Mouse (Mus musculus): ENCODE results near the gene Ppp2r5a. TPM values are rescaled to one million over a fixed set of nuclear protein-coding genes. Genes with fewer than 3 reads are reported as not detected.

The Ppp2r5a gene
- total RNA-seq, 2 experiments from 2014 or later, result 65.0 to 80.1 TPM

DNA sequence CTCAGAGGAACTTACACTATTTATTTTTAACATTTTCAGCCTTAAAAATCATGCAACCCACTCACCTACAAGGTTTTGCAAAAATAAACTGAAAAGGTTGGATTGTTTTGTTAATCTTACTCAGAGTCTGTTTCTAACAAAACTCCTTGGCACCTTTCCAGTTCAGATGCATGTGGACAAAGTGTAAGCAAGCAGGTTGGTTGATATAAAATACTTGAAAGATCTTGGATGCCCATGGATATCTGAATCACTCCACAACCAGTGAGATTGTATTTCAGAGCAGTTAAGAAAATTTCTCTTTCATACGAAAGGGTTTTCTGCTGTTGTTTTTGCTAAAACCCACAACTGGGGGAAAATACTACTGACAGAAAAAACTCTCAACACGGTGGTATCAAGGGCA lies 8.9 kb downstream of the Ppp2r5a start:
- intact Hi-C loops (cut with DNase I), result no loop called here
- TF ChIP-seq CTCF (IDR thresholded peaks at IDR 0.05), result no peak
- no peak for DNase-seq

GRCm38 (mm10) chr1:191393536-191393935 lies 9.5 kb downstream of the Ppp2r5a start:
- Histone ChIP-seq H3K4me3 (peak overlapping the region; percentile 84), H3K27ac (peak overlapping the region; percentile 100)
- intact Hi-C loops (cut with DNase I), result no loop called here
- no peak for DNase-seq
- TF ChIP-seq CTCF (IDR thresholded peaks at IDR 0.05), result no peak

More for the DNA sequence above, 8.9 kb downstream of the Ppp2r5a start:
- H3K4me3 ChIP-seq, result peak overlapping the region; percentile 84
- peak overlapping the region; percentile 100 for H3K27ac ChIP-seq

GRCm38 (mm10) chr1:191391311-191391710 lies 11.8 kb downstream of the Ppp2r5a start:
- peak; percentile 92 for TF ChIP-seq CTCF (IDR thresholded peaks at IDR 0.05)
- H3K4me3 ChIP-seq, result peak overlapping the region; percentile 84
- intact Hi-C loops (cut with DNase I), result loop anchor here (1.0 kb wide), 1 partner anchor 170 kb away; no protein-coding TSS in a partner anchor
- peak overlapping the region; percentile 100 for H3K27ac ChIP-seq
- peak; percentile 55 for DNase-seq

GRCm38 (mm10) chr1:191384786-191385430 lies 18.2 kb downstream of the Ppp2r5a start:
- no peak for TF ChIP-seq CTCF (IDR thresholded peaks at IDR 0.05)
- no peak for DNase-seq
- Histone ChIP-seq H3K27ac (peak overlapping the region; percentile 64), H3K4me3 (peak overlapping the region; percentile 29; the same call in 1 of the 2 replicates)
- intact Hi-C loops (cut with DNase I), result no loop called here

DNA sequence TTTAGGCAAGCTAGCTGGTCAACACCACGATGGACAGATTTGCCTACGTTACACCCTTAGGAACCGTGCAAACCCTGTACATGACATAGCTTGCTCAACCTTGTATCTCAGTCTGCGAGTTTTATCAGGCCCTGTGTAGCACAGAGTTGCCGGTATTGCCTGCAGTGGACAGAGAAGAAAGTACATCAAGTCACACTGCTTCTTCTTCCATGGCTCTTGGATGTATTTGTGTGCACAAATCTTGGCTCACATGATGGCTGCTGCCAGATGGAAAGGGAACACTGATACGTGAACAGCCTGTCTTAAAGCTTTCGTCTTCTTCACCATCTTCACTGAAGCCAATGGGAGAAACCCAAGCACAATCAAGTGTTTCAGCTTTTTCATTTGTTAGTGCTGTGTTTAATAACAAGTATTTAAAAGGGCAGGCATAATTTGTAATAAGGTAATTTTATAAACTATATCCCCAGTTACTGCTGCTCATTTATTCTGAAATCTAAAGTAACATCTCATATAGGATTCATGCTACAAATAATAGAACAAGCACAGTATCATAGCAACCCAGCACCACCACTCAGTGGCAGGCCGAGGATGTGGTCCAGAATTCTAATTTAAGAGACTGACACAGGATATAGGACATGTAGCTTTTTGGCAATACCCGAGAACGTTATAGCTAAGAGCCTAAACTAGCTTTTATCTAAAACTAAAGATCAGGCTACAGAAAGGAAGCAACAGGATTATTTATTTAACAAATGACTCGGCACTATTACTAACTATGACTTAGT lies 20.9 kb downstream of the Ppp2r5a start:
- H3K4me3 ChIP-seq, result peak overlapping the region; percentile 34
- H3K27ac ChIP-seq, result peak overlapping the region; percentile 65
- no peak for TF ChIP-seq CTCF (IDR thresholded peaks at IDR 0.05)
- no peak for DNase-seq
- intact Hi-C loops (cut with DNase I), result no loop called here

DNA sequence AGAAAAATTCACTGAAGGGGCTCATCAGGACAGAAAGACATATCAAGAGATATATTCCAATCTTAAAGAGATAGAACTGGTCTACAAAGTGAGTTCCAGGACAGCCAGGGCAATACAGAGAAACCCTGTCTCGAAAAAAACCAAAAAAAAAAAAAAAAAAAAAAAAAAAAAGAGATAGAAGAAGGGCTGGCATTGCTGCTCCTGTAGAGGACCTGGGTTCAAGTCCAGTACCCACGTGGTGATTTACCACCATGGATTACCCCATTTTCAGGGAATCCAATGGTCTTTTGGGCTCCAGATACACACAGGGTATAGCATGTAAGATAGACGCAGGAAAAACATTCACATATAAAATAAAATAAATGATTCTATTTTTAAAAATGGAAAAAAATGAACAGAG lies 22.2 kb downstream of the Ppp2r5a start:
- TF ChIP-seq CTCF (IDR thresholded peaks at IDR 0.05), result no peak
- intact Hi-C loops (cut with DNase I), result no loop called here
- no peak for DNase-seq

GRCm38 (mm10) chr1:191378080-191378479 lies 25.0 kb downstream of the Ppp2r5a start:
- no peak overlapping the region for H3K4me3 ChIP-seq
- no peak for DNase-seq
- TF ChIP-seq CTCF (IDR thresholded peaks at IDR 0.05), result no peak
- 0 out of 2 replicates have a peak overlapping the region, but pooled peaks have one; percentile 8 for H3K27ac ChIP-seq
- intact Hi-C loops (cut with DNase I), result no loop called here

More for the DNA sequence above, 22.2 kb downstream of the Ppp2r5a start:
- peak overlapping the region; percentile 65; the same call in 1 of the 2 replicates for H3K27ac ChIP-seq
- no peak overlapping the region for H3K4me3 ChIP-seq

DNA sequence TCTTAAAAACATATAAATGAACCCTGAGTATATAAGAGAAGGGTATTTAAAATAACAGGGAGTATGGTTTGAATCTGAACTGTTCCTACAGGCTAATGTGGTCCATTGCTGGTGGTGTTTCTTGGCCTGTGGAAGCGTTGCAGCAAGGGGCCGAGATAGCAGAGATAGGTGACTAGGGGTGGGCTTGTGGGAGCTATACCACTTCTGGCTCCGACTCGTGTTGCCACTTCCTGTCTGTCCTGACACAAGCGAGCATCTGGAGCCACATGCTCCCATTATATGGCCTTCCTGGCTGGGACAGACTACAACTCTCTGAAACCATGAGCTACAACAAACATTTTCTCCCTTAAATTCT lies 27.5 kb downstream of the Ppp2r5a start:
- DNase-seq, result no peak
- H3K27ac ChIP-seq, result no peak overlapping the region
- H3K4me3 ChIP-seq, result no peak overlapping the region
- no peak for TF ChIP-seq CTCF (IDR thresholded peaks at IDR 0.05)
- intact Hi-C loops (cut with DNase I), result no loop called here

DNA sequence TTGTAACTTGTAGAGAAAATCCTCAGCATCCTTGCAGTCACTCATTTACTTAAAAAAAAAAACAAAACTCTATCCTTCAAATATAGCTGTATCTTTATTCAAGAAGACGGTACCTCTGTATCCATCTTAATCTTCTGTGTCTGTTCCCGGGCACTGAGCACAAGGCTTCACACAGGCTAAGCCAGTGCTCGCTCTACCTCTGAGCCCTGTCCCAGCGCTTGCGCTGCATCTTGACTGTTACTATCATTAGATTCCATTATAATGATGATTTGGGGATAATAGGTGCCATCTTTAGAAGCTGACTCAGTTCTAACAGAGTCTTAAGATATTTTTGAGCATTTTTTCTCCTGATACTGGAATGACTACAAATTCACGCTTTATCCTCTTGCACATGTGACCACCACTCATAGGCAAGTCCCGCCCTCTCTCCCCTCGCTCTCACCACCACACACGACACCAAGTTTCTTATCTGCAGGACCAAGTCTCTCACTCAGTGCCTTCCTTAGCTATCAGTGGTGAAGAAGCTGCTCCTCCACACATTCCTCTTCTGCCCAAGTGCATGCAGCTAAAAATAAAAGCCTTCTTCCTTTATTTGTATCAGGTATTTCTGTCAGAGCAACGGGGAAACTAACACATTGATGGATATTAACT lies 28.0 kb downstream of the Ppp2r5a start:
- Histone ChIP-seq H3K4me3 (no peak overlapping the region), H3K27ac (no peak overlapping the region)
- intact Hi-C loops (cut with DNase I), result no loop called here
- no peak for TF ChIP-seq CTCF (IDR thresholded peaks at IDR 0.05)
- DNase-seq, result no peak

DNA sequence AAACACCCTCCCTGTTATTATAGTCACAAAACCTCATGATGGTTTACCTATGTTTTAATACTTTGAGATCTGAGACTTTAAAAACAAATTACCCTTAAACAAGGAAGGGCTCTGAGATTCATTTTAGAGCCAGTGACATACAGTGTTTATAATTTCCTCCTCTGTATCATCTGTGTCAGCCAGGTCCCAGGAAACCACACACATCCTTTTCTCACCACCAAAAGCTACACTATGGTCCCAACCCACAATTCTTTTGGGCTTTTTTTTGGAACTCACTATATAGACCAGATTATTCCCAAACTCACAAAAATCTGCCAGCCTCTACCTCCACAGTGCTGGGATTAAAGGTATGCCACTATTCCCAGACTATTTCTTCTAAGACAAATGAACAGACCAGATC lies 33.9 kb downstream of the Ppp2r5a start:
- TF ChIP-seq CTCF (IDR thresholded peaks at IDR 0.05), result no peak
- H3K4me3 ChIP-seq, result no peak overlapping the region
- DNase-seq, result no peak
- no peak overlapping the region for H3K27ac ChIP-seq
- intact Hi-C loops (cut with DNase I), result no loop called here

DNA sequence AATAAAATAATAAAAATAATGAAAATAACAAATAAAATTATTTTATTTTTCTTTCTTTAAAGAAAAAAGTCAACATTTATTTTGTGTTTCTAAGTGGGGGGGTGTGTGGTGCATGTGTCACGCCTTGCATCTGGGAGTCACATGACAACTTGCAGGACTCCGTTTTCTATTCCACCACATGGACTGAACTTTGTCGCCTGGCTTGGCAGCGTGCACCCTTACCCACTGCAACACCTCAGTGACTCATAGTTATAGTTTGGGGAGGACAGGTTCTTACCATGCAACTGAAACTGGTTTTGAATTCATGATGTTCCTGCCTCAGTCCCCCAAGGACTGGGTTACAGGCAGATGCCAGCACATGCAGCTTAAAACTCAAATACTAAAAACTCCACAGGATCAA lies 34.9 kb downstream of the Ppp2r5a start:
- H3K27ac ChIP-seq, result no peak overlapping the region
- DNase-seq, result peak; percentile 37
- no peak for TF ChIP-seq CTCF (IDR thresholded peaks at IDR 0.05)
- H3K4me3 ChIP-seq, result no peak overlapping the region
- intact Hi-C loops (cut with DNase I), result no loop called here

- Histone ChIP-seq H3K27ac (no peak overlapping the region), H3K4me3 (no peak overlapping the region)
- peak; percentile 73 for TF ChIP-seq CTCF (IDR thresholded peaks at IDR 0.05)
- DNase-seq, result no peak
- intact Hi-C loops (cut with DNase I), result no loop called here
These were observed 38.6 kb downstream of the Ppp2r5a start for GRCm38 (mm10) chr1:191364477-191364876.

DNA sequence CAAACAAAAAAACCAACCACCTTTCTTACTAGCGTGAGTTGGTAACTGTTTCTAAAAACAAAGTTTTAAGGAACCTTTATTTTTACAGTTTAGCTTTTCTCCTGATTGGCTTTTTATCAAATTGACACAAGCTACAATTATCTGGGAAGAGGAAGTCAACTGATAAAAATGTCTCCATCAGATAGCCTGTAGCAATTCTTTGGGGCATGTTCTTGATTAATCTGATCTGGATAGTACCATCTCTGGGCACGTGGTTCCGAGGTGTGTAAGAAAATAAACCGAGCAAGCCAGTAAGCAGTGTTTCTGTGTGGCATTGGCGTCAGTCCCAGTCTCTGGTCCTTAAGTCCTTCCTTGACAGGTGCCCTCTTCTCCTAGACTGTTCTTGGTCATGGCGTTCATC lies 40.7 kb downstream of the Ppp2r5a start:
- no peak for TF ChIP-seq CTCF (IDR thresholded peaks at IDR 0.05)
- no peak for DNase-seq
- intact Hi-C loops (cut with DNase I), result no loop called here

More for the DNA sequence above, 40.7 kb downstream of the Ppp2r5a start:
- Histone ChIP-seq H3K4me3 (no peak overlapping the region), H3K27ac (no peak overlapping the region)

Measured in gastrocnemius, adult 2 months (tissue).